Mouse (Mus musculus) ES-E14 (cell line): Measurements from ENCODE around the gene Ubox5.

ENCODE experiments used
- HCFC1 ChIP-seq: IDR thresholded peaks from 2 replicates; pipeline ENCODE4 v1.6.1; 2012; ENCODE audit warnings: low read length, inconsistent platforms, borderline replicate concordance; ENCODE audit not compliant: insufficient read depth
- MAFK ChIP-seq: IDR thresholded peaks from 2 replicates; pipeline ENCODE4 v1.6.1; 2014; ENCODE audit warnings: mild to moderate bottlenecking, low read depth, low read length, inconsistent platforms; ENCODE audit not compliant: insufficient read depth
- ZNF384 ChIP-seq: IDR thresholded peaks from 2 replicates; pipeline ENCODE4 v1.6.1; 2012; ENCODE audit warnings: low read depth, low read length, inconsistent platforms

GRCm38 (mm10) chr2:130554841-130555240, 75.0 kb downstream of the Ubox5 start:
- TF ChIP-seq ZNF384 = no peak
- TF ChIP-seq HCFC1 = no peak
- TF ChIP-seq MAFK = no peak
